Mouse (Mus musculus) kidney, embryonic 16.5 days (tissue): ENCODE results near the gene Ifit1. TPM values are rescaled to one million over a fixed set of nuclear protein-coding genes. Genes with fewer than 3 reads are reported as not detected.
"Not testable (repeated sequence)": the region's sequence is repeated elsewhere in the genome, so short reads cannot be mapped to it uniquely, and the experiment has no call there.

Experiments used
- ATAC-seq: fragments of 200-750 bp; cut with Nextera tagmentation; 2 replicates; pipeline ENCODE4 v1.8.0; 2017; ENCODE audit warnings: moderate TSS enrichment; ENCODE audit not compliant: low FRiP score, low TSS enrichment
- H3K27ac ChIP-seq: fragments of 300-500 bp; sonication (generic); 2 replicates; pipeline ENCODE4 v1.5.1; 2014; ENCODE audit warnings: low read length
- H3K27me3 ChIP-seq: fragments of 300-500 bp; sonication (generic); 2 replicates; pipeline ENCODE4 v1.6.1; 2014; ENCODE audit warnings: low read length, control low read depth, mixed read lengths; ENCODE audit not compliant: insufficient read depth
- H3K36me3 ChIP-seq: fragments of 300-500 bp; sonication (generic); 2 replicates; pipeline ENCODE4 v1.6.1; 2014; ENCODE audit warnings: low read length, control low read depth, mixed read lengths; ENCODE audit not compliant: insufficient read depth
- H3K4me1 ChIP-seq: fragments of 300-500 bp; sonication (generic); 2 replicates; pipeline ENCODE4 v1.6.1; 2014; ENCODE audit warnings: low read length, control low read depth, mixed read lengths; ENCODE audit not compliant: insufficient read depth
- H3K4me2 ChIP-seq: fragments of 300-500 bp; sonication (generic); replicated peaks from 2 replicates; pipeline ENCODE4 v1.6.1; 2014; ENCODE audit warnings: low read depth, low read length
- H3K4me3 ChIP-seq: fragments of 300-500 bp; sonication (generic); 2 replicates; pipeline ENCODE4 v1.5.1; 2014; ENCODE audit warnings: mild to moderate bottlenecking, low read length
- H3K9ac ChIP-seq: fragments of 300-500 bp; sonication (generic); replicated peaks from 2 replicates; pipeline ENCODE4 v1.6.1; 2014; ENCODE audit warnings: low read length
- H3K9me3 ChIP-seq: fragments of 300-500 bp; sonication (generic); 2 replicates; pipeline ENCODE4 v1.6.1; 2016; ENCODE audit warnings: low read length, control low read depth
- WGBS: fragments of 180-500 bp; shearing (Covaris S2); extraction: QIAGEN DNeasy Blood & Tissue Kit; methylation state at CpG from one replicate; pipeline ENCODE4 v1.1.7; 2014; 5-methylcytosine and 5-hydroxymethylcytosine counted together
- polyA plus RNA-seq: library from polyadenylated mRNA; unstranded; fragments of >200 nt; fragmentation: Nextera tagmentation; extraction: Ambion mirVana; gene quantifications from 2 replicates; pipeline ENCODE4 v1.2.1, GENCODE M21; 2015

Gene Ifit1
- polyA plus RNA-seq: 0.28 and 0.51 TPM in 2 replicates

DNA sequence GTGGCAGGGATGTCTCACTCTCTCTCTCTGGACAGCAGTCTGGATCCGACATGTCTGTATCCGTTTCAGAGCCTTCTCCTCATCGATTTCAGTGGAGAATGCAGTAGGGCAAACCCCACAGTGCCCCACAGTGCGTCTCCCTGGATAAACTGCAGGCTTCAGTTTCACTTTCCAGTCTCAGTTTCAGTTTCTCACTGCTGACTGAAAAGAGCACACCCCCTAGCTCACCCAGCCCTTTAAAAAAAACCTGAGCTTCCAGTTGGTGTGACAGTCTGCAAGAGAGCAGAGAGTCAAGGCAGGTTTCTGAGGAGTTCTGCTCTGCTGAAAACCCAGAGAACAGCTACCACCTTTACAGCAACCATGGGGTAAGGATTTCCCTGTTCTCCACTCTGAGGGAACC lies at the start of gene Ifit1, which contains the start of gene Ifit1bl2:
Gene Ifit1, plus strand, starts transcription at position 249 of the 400 bp plus-strand sequence.
Gene Ifit1bl2, minus strand, starts transcription at position 121 of the 400 bp plus-strand sequence.
- Histone ChIP-seq H3K4me1 (no peaks in the 10 kb centered on the region), H3K4me2 (0 out of 2 replicates have a peak within 1 kb of the TSS, but pooled peaks have one; percentile 12), H3K36me3 (no peaks in the 10 kb centered on the region), H3K27me3 (no peaks in the 10 kb centered on the region; the same call in 1 of the 2 replicates), H3K9me3 (no peaks in the 10 kb centered on the region), H3K4me3 (no peak within 1 kb of the TSS), H3K9ac (no peak within 1 kb of the TSS), H3K27ac (no peak within 1 kb of the TSS)
- WGBS: 39% methylated on average over 4 of the region's 4 CpGs
- ATAC-seq: peak; percentile 63; the same call in 1 of the 2 replicates

DNA sequence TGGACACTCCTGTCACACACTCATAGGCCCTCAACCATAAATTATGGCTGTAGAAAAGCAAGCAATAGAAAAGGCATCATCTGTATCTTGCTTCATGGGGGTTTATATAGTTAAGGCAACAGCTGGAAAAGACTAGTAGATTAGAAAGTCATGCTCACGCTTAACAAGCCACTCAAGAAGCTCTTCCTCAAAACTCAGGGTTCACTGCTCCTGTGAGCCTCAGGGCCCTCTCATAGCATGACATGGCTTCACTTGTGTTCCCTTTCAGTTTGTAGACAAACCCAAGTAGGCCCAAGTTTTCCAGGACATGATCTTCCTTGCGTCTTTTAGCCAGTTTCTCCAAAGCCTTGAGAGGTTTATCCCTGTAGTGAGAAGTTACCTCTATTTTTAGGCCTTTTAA lies 47.2 kb upstream of the Ifit1 start:
- ATAC-seq: no peak
- no peaks in the 10 kb centered on the region for H3K4me1 ChIP-seq
- WGBS: 87% methylated on average over 2 of the region's 2 CpGs
- no peaks in the 10 kb centered on the region for H3K36me3 ChIP-seq
- no peaks in the 10 kb centered on the region for H3K27me3 ChIP-seq
- H3K4me2 ChIP-seq: no peak overlapping the region
- H3K4me3 ChIP-seq: no peak overlapping the region
- no peaks in the 10 kb centered on the region for H3K9me3 ChIP-seq
- no peak overlapping the region for H3K27ac ChIP-seq
- no peak overlapping the region for H3K9ac ChIP-seq

- not testable (repeated sequence) for H3K27ac ChIP-seq, H3K9ac ChIP-seq, H3K27me3 ChIP-seq, H3K4me3 ChIP-seq, H3K4me2 ChIP-seq, H3K36me3 ChIP-seq, ATAC-seq, H3K4me1 ChIP-seq, H3K9me3 ChIP-seq
- 81% methylated on average over 3 of the region's 3 CpGs for WGBS
Observed at GRCm38 (mm10) chr19:34594523-34594922, 46.1 kb upstream of the Ifit1 start.

DNA sequence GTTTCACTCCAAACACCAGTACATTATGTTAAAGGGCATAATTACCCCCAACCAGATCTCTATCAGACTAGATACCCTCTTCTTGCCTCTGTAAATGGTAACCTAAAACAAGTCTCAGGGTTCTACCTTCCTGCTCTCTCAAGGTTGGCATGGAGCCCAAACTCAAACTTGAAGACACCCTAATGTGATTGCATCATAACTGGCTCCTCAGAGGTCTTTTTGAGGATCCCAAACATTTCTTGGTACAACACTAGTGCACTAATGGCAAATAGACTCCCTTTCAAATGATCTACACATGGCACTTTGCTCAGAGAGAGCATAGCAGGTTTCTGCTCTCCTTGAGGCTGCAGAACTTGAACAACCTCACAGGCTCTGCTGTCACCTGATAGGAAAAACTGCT lies 43.9 kb upstream of the Ifit1 start:
- Histone ChIP-seq H3K27me3 (no peaks in the 10 kb centered on the region), H3K27ac (no peak overlapping the region), H3K4me2 (no peak overlapping the region), H3K4me1 (no peaks in the 10 kb centered on the region), H3K36me3 (no peaks in the 10 kb centered on the region), H3K9me3 (no peaks in the 10 kb centered on the region), H3K4me3 (no peak overlapping the region), H3K9ac (no peak overlapping the region)
- peak; percentile 6; the same call in 1 of the 2 replicates for ATAC-seq

GRCm38 (mm10) chr19:34598341-34598740 lies 42.3 kb upstream of the Ifit1 start:
- no peaks in the 10 kb centered on the region for H3K36me3 ChIP-seq
- ATAC-seq: no peak
- no peaks in the 10 kb centered on the region for H3K27me3 ChIP-seq
- H3K9ac ChIP-seq: no peak overlapping the region
- H3K4me3 ChIP-seq: no peak overlapping the region
- 79% methylated on average over 2 of the region's 2 CpGs for WGBS
- H3K27ac ChIP-seq: no peak overlapping the region
- no peak overlapping the region for H3K4me2 ChIP-seq
- H3K4me1 ChIP-seq: no peaks in the 10 kb centered on the region
- H3K9me3 ChIP-seq: no peaks in the 10 kb centered on the region

- not testable (repeated sequence) for H3K27ac ChIP-seq, ATAC-seq, H3K9ac ChIP-seq, H3K9me3 ChIP-seq, H3K27me3 ChIP-seq, H3K4me1 ChIP-seq, H3K36me3 ChIP-seq, H3K4me2 ChIP-seq, H3K4me3 ChIP-seq
Observed at GRCm38 (mm10) chr19:34599250-34599649, 41.4 kb upstream of the Ifit1 start.

DNA sequence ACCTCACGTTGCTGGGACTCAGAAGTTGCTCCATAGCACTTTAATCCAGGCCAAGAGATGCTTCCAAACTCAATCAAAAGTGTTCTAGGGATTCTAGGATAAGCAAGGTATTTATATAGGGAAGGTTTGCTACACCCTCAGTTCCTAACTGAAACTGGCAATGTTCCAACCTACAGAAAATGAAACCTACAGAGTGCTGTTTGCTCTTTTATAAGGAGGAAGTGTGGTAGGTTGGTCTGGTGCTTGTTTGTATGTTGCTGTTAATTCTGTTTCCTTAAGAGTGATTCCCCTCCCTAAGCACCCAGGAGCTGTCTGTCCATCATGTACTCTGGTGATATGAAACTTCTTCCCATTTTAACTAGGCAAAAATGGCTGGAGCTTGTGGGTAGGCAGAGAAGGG lies 38.8 kb upstream of the Ifit1 start, which contains the start of gene Ifit1bl1:
Gene Ifit1bl1, minus strand, starts transcription at position 69 of the 400 bp plus-strand sequence.
- not testable (repeated sequence) for H3K4me2 ChIP-seq, H3K27me3 ChIP-seq, H3K36me3 ChIP-seq, H3K4me3 ChIP-seq, ATAC-seq, H3K9me3 ChIP-seq, H3K27ac ChIP-seq, H3K4me1 ChIP-seq, H3K9ac ChIP-seq
- 48% methylated on average over 1 of the region's 1 CpGs for WGBS

DNA sequence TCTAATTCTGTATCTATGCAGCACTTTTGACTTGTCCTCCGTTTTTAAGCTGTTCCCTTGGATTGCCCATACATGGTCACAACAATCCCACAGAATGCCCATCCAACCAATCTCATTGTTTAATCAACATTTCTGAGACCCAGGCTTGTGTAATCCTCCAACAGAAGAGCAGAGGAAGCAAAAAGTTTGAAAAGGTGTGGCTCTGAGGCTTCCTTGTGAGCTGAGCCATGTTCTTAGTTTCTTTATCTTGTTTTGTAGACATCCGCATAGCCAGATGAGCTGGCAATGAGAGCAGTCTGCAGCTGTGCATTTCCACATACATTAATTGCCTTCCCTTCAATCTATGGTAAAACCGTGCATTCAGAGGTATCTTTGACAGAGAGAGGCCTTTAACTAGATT lies 35.2 kb upstream of the Ifit1 start:
- no peak overlapping the region for H3K4me2 ChIP-seq
- H3K4me3 ChIP-seq: no peak overlapping the region
- peaks cover 7% of the 10 kb centered on the region for H3K4me1 ChIP-seq
- H3K36me3 ChIP-seq: no peaks in the 10 kb centered on the region
- 92% methylated on average over 3 of the region's 3 CpGs for WGBS
- H3K27me3 ChIP-seq: no peaks in the 10 kb centered on the region
- H3K9me3 ChIP-seq: no peaks in the 10 kb centered on the region
- no peak overlapping the region for H3K27ac ChIP-seq
- no peak overlapping the region for H3K9ac ChIP-seq
- no peak for ATAC-seq

GRCm38 (mm10) chr19:34607237-34608051 lies 33.2 kb upstream of the Ifit1 start, which contains the start of gene Ifit3b:
TSS of gene Ifit3b (plus strand) at chr19:34607970.
- ATAC-seq: peak; percentile 76
- WGBS: 33% methylated on average over 4 of the region's 4 CpGs

DNA sequence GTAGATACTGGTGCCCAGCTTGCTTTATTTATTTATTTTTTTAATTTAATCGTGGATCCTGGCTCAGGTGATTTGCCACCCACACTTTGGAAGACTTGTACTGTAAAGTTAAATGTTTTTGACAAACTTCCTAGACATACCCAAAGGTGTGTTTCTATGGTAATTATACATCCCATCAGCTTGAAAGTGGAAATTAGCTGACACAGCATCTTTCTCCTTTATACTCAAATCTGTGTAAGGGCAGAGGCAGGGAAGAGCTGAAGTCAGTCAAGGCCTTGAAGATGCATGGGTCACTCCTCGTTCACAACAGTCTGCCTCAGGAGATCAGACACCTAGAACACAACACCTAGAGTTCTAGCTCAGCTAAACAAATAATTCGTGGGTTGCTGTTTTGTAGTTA lies 30.6 kb upstream of the Ifit1 start:
- not testable (repeated sequence) for ATAC-seq, H3K9me3 ChIP-seq, H3K4me1 ChIP-seq, H3K27me3 ChIP-seq, H3K27ac ChIP-seq, H3K4me3 ChIP-seq, H3K9ac ChIP-seq, H3K36me3 ChIP-seq, H3K4me2 ChIP-seq
- WGBS: 83% methylated on average over 3 of the region's 3 CpGs

More at GRCm38 (mm10) chr19:34607237-34608051, 33.2 kb upstream of the Ifit1 start, which contains the start of gene Ifit3b:
- Histone ChIP-seq H3K27ac (peak within 1 kb of the TSS; percentile 63; the same call in 1 of the 2 replicates), H3K4me2 (peak within 1 kb of the TSS; percentile 18; the same call in 1 of the 2 replicates)
- H3K4me1 ChIP-seq, H3K36me3 ChIP-seq, H3K9me3 ChIP-seq, H3K27me3 ChIP-seq, H3K9ac ChIP-seq, H3K4me3 ChIP-seq: not testable (repeated sequence)
